Mouse (Mus musculus): ENCODE measurements at regions not wholly inside any gene's neighbourhood (a gene's known extent, or its start where the extent isn't known, plus 50 kb on each side); places are given as distances from the start of the nearest gene placed in this dataset.

DNA sequence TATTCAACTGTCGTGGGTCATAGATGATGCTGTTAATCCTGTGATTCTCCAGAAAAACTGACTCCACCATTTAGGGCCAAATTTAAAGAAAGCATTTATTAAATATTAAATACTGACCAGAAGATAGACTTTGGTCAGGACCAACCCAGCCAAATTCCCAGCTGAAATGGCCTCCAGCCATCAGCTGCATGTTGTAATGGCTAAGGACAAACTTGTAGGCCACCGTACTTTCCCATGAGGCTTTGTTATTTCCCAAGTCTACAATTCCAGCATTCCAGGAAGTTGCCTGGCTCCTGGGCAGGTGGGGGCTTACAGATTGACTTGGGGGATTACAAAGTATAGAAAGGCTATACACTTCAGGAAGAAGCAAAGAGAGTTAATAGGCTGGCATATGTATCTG, 272.5 kb upstream of the Fn1 start:
- Histone ChIP-seq H3K4me2 (replicated peaks; ENCODE audit: low read depth) (no peak overlapping the region), H3K27me3 (replicated peaks; ENCODE audit: control insufficient read depth, insufficient read depth, low read length) (no peaks in the 10 kb centered on the region), H3K36me3 (ENCODE audit: control insufficient read depth, insufficient read depth) (no peaks in the 10 kb centered on the region), H3K9me3 (ENCODE audit: control insufficient read depth) (no peaks in the 10 kb centered on the region), H3K27ac (ENCODE audit: low read depth, low read length) (no peak overlapping the region), H3K9ac (ENCODE audit: low read depth, low read length) (no peak overlapping the region), H3K4me1 (replicated peaks; ENCODE audit: control insufficient read depth, insufficient read depth, low read length) (no peaks in the 10 kb centered on the region), H3K4me3 (ENCODE audit: low read depth, low read length) (no peak overlapping the region)
- TF ChIP-seq CTCF (IDR thresholded peaks at IDR 0.05; ENCODE audit: low read depth) = no peak
- no peak for ATAC-seq
- 92% methylated on average over 2 of the region's 2 CpGs for WGBS

DNA sequence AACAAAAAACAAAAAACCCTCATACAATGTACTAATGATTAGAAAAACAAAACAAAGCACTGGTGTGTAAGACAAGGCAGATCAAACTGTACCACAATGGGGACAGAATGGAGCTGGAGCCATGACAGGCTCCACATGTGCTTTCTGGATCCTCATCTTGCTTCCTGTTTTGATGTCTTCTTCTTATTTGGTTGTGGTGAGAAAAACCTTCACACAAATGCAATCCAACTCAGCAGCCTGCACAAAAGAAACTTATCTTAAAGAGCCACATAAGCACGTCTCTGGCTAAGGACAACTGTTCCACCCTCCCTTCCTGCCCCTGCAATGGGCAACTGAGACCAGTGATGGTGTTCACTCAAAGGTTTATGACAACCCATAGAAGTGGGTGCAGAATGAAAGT, 271.9 kb upstream of the Fn1 start:
- Histone ChIP-seq H3K27ac (ENCODE audit: low read depth, low read length) (no peak overlapping the region), H3K4me1 (replicated peaks; ENCODE audit: control insufficient read depth, insufficient read depth, low read length) (no peaks in the 10 kb centered on the region), H3K9me3 (ENCODE audit: control insufficient read depth) (no peaks in the 10 kb centered on the region), H3K36me3 (ENCODE audit: control insufficient read depth, insufficient read depth) (no peaks in the 10 kb centered on the region), H3K9ac (ENCODE audit: low read depth, low read length) (no peak overlapping the region), H3K4me2 (replicated peaks; ENCODE audit: low read depth) (no peak overlapping the region), H3K4me3 (ENCODE audit: low read depth, low read length) (no peak overlapping the region), H3K27me3 (replicated peaks; ENCODE audit: control insufficient read depth, insufficient read depth, low read length) (no peaks in the 10 kb centered on the region)
- no peak for ATAC-seq
- WGBS = 73% methylated on average over 1 of the region's 1 CpGs
- TF ChIP-seq CTCF (IDR thresholded peaks at IDR 0.05; ENCODE audit: low read depth) = no peak

DNA sequence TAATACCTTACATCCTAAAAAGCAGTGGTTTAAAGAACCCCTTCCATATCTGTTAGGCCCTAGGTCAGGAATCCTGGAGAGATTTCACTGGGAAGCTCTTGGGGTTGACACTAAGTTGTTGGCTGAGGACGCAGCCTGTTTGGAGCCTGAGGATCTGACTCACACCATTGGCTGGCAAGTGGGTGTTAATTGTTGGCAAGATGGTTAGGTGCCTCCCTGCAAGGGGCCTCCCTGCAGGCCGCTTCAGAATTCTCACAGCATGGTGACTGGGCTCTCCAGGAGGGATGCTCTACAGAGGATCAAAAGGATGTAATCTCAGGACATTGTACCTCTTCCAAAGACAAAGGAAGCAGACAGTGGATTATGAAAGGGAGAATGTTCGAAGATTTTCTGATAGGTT, 270.7 kb upstream of the Fn1 start:
- Histone ChIP-seq H3K9ac (ENCODE audit: low read depth, low read length) (no peak overlapping the region), H3K9me3 (ENCODE audit: control insufficient read depth) (no peaks in the 10 kb centered on the region), H3K36me3 (ENCODE audit: control insufficient read depth, insufficient read depth) (no peaks in the 10 kb centered on the region), H3K27me3 (replicated peaks; ENCODE audit: control insufficient read depth, insufficient read depth, low read length) (no peaks in the 10 kb centered on the region), H3K4me3 (ENCODE audit: low read depth, low read length) (no peak overlapping the region), H3K27ac (ENCODE audit: low read depth, low read length) (no peak overlapping the region), H3K4me1 (replicated peaks; ENCODE audit: control insufficient read depth, insufficient read depth, low read length) (no peaks in the 10 kb centered on the region), H3K4me2 (replicated peaks; ENCODE audit: low read depth) (no peak overlapping the region)
- no peak for TF ChIP-seq CTCF (IDR thresholded peaks at IDR 0.05; ENCODE audit: low read depth)
- 72% methylated on average over 3 of the region's 3 CpGs for WGBS
- ATAC-seq = no peak

DNA sequence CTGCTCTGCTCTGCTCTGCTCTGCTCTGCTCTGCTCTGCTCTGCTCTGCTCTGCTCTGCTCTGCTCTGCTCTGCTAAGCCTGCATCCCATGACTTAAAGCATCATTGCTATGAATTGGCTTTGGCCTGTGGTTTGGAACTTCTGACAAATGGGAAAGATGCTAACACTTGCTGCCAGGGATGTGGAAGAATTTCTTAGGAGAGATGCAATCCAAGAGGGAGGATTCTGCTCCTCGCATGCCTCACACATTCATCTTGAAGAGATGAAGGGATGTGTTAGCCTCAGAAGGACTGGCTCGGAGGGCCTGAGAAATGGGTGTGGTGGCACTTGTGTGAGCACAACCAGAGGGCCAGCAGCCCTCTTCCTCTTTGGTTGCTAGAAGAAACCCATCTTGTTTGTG, 268.5 kb upstream of the Fn1 start:
- Histone ChIP-seq H3K9ac (ENCODE audit: low read depth, low read length) (no peak overlapping the region), H3K9me3 (ENCODE audit: control insufficient read depth) (no peaks in the 10 kb centered on the region), H3K36me3 (ENCODE audit: control insufficient read depth, insufficient read depth) (no peaks in the 10 kb centered on the region), H3K4me3 (ENCODE audit: low read depth, low read length) (no peak overlapping the region), H3K4me2 (replicated peaks; ENCODE audit: low read depth) (no peak overlapping the region), H3K27ac (ENCODE audit: low read depth, low read length) (no peak overlapping the region), H3K4me1 (replicated peaks; ENCODE audit: control insufficient read depth, insufficient read depth, low read length) (no peaks in the 10 kb centered on the region), H3K27me3 (replicated peaks; ENCODE audit: control insufficient read depth, insufficient read depth, low read length) (no peaks in the 10 kb centered on the region)
- ATAC-seq = no peak
- TF ChIP-seq CTCF (IDR thresholded peaks at IDR 0.05; ENCODE audit: low read depth) = no peak
- WGBS = 72% methylated on average over 2 of the region's 2 CpGs

DNA sequence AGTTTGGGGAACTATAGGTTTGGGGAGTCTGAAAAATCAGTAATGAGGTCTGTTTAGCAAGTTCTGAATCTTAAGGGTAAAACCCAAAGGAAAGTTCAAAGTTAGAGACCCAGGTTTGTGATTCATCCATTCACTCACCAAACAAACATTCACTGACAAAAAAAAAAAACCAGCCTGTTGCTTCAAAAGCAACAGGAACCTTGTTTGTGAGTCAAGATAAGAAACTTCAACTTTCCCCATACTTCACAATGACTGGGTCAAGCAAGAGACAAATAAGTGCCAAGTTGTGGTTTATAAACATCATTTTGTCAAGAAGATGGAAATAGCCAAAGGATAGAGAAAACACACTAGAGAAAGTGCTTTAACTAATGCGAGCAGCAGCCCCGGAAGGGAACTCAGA, 266.9 kb upstream of the Fn1 start:
- Histone ChIP-seq H3K9me3 (ENCODE audit: control insufficient read depth) (no peaks in the 10 kb centered on the region), H3K4me1 (replicated peaks; ENCODE audit: control insufficient read depth, insufficient read depth, low read length) (no peaks in the 10 kb centered on the region), H3K27ac (ENCODE audit: low read depth, low read length) (no peak overlapping the region), H3K4me2 (replicated peaks; ENCODE audit: low read depth) (no peak overlapping the region), H3K27me3 (replicated peaks; ENCODE audit: control insufficient read depth, insufficient read depth, low read length) (no peaks in the 10 kb centered on the region), H3K36me3 (ENCODE audit: control insufficient read depth, insufficient read depth) (no peaks in the 10 kb centered on the region), H3K4me3 (ENCODE audit: low read depth, low read length) (no peak overlapping the region), H3K9ac (ENCODE audit: low read depth, low read length) (no peak overlapping the region)
- TF ChIP-seq CTCF (IDR thresholded peaks at IDR 0.05; ENCODE audit: low read depth) = no peak
- 67% methylated on average over 2 of the region's 2 CpGs for WGBS
- ATAC-seq = no peak

DNA sequence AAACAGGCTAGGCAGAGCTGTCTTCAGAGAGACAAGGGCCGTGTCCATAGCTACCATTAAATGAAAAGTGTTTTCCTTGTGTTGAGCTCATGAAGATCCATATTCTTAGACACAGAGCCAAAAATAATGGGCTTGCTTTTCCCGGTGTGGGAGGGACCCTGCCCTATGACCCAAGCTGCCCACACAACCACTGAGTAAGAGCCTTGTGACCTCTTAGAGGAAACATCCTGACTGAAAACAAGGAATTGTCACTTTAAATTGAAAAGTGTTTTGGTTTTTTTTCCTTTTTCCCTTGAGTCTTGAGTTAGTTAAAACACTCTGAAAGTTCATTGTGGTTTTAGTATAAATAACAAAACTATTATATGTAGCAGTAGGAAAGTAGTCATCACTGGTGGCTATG, 264.0 kb upstream of the Fn1 start:
- no peak for ATAC-seq
- 80% methylated on average over 2 of the region's 2 CpGs for WGBS
- TF ChIP-seq CTCF (IDR thresholded peaks at IDR 0.05; ENCODE audit: low read depth) = no peak
- Histone ChIP-seq H3K4me2 (replicated peaks; ENCODE audit: low read depth) (no peak overlapping the region), H3K36me3 (ENCODE audit: control insufficient read depth, insufficient read depth) (no peaks in the 10 kb centered on the region), H3K9me3 (ENCODE audit: control insufficient read depth) (no peaks in the 10 kb centered on the region), H3K4me3 (ENCODE audit: low read depth, low read length) (no peak overlapping the region), H3K27me3 (replicated peaks; ENCODE audit: control insufficient read depth, insufficient read depth, low read length) (no peaks in the 10 kb centered on the region), H3K27ac (ENCODE audit: low read depth, low read length) (no peak overlapping the region), H3K9ac (ENCODE audit: low read depth, low read length) (no peak overlapping the region), H3K4me1 (replicated peaks; ENCODE audit: control insufficient read depth, insufficient read depth, low read length) (no peaks in the 10 kb centered on the region)

DNA sequence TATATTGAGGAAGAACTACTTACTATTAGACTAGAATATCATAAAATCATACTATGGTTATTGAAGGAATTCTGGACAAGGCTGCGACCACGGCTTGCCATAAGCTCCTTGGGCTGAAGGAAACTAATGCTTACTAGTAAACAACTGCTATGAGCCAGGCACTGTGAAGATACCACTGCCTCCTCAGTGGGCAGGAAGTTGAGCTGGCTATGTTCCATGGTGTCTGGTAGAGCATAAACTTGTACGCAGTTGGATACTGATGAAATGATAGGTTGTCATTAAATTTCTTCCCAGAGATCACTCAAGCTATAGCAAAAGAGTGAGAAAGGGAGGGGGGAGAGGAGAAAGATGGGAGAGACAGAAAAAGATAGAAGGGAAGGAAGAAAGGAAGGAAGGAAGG, 261.4 kb upstream of the Fn1 start:
- Histone ChIP-seq H3K9ac (ENCODE audit: low read depth, low read length) (no peak overlapping the region), H3K36me3 (ENCODE audit: control insufficient read depth, insufficient read depth) (no peaks in the 10 kb centered on the region), H3K9me3 (ENCODE audit: control insufficient read depth) (no peaks in the 10 kb centered on the region), H3K27me3 (replicated peaks; ENCODE audit: control insufficient read depth, insufficient read depth, low read length) (no peaks in the 10 kb centered on the region), H3K4me3 (ENCODE audit: low read depth, low read length) (no peak overlapping the region), H3K27ac (ENCODE audit: low read depth, low read length) (no peak overlapping the region), H3K4me2 (replicated peaks; ENCODE audit: low read depth) (no peak overlapping the region), H3K4me1 (replicated peaks; ENCODE audit: control insufficient read depth, insufficient read depth, low read length) (no peaks in the 10 kb centered on the region)
- TF ChIP-seq CTCF (IDR thresholded peaks at IDR 0.05; ENCODE audit: low read depth) = no peak
- ATAC-seq = no peak
- WGBS = 71% methylated on average over 3 of the region's 3 CpGs
